Mouse (Mus musculus): ENCODE results near the gene Foxp3. TPM values are rescaled to one million over a fixed set of nuclear protein-coding genes. Genes with fewer than 3 reads are reported as not detected.

Gene Foxp3
- 0.19 TPM in 1 of 2 replicates, not detected in the other for polyA plus RNA-seq (2015; fragmentation: Nextera tagmentation; extraction: Ambion mirVana)

DNA sequence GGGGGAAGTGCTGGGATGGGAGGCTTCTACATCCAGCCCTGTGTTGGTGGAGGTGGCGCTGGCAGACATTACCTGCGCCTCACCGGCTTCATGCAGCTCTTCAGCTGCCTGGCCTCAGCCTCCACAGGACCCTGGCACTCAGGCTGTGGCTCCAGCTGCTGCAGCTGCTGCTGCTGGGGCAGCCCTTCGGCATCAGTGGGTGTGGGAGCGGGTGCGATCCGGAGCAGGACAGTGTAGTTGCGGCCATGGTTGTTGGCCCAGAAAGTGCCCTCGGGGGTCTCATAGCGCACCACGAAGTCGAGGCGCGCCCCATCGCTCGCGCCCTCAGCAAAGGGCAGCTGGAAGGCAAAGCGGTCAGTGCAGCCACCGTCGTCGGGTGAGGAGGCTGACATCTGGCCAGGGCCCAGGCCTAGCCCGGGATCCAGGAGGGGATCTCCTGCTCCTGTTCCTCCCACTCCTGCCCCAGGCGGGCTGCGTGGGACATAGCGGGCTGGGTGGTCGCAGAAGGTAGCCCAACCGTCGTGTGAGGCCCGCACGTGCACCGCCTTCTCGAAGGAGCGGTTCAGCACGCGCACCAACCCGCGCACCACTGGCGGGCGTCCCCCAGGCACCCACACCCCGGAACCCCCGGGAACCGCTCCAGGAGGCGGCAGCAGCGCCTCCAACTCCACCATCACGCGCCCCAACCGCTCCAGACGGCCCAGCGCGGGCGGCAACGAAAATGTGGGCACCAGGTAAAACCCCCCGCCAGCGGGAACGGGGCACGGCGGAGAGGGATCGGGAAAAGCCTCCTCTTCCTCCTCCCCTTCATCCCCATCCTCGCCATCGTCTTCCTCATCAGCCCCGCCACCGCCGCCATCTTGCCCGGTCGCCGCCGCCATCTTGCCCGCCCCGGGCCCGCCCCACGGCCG, at the start of gene Foxp3:
Gene Foxp3 (plus strand): TSS at position 469 of the 911 bp plus-strand sequence.
- H3K36me3 ChIP-seq: no peaks in the 10 kb centered on the region
- peak within 1 kb of the TSS; percentile 86 for H3K27ac ChIP-seq (replicated peaks)
- peak within 1 kb of the TSS; percentile 85 for H3K9ac ChIP-seq
- H3K9me3 ChIP-seq: no peaks in the 10 kb centered on the region
- no peaks in the 10 kb centered on the region for H3K27me3 ChIP-seq (replicated peaks)
- ATAC-seq (ENCODE audit: extremely low read depth, insufficient number of reproducible peaks, low FRiP score, low TSS enrichment): 0 out of 2 replicates have a peak, but pooled peaks have one; percentile 7
- peaks cover 31% of the 10 kb centered on the region for H3K4me1 ChIP-seq
- 19% methylated on average over 55 of the region's 72 CpGs for WGBS
- peak within 1 kb of the TSS; percentile 63 for H3K4me3 ChIP-seq
- peak within 1 kb of the TSS; percentile 73 for H3K4me2 ChIP-seq

DNA sequence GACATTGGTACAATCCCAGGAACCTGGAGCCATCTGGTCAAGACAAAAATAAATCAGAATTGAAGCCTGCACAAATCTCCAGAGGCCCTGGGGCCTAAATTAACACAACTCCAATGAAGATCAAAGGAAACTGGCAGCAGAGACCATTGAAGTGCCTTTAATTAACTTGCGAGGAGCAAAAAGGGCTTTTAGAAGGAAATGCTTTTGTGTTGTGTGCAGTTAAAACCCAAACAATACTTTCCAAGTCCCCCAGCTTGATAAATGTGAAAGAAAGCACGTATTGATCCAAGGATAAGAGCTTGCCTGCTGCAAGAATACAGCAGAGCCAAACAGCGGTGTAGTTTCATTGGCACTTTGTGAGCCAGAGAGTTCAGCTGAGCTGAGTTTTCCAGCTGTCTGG, 48.5 kb upstream of the Foxp3 start:
- 63% methylated on average over 3 of the region's 3 CpGs for WGBS

DNA sequence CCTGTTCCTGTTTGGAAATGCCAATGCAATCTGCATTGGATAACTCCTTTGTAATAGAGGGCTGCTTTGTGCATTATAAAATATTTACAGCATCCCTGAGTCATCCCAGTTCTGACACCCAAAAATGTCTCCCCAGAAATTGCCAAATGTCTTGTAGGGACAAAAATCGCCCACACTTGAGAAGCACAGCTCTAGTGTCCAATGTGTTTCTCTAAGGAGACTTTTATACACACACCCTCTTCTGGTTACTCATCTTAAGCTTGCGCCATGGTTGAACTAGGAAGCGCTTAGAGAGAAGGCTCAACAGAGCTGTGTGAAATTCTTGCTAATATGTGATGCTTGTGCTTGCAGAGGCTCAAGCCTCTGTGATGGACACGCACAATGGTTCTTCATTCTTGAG, 20.0 kb upstream of the Foxp3 start:
- Histone ChIP-seq H3K4me3 (no peak overlapping the region), H3K9me3 (no peaks in the 10 kb centered on the region), H3K4me1 (no peaks in the 10 kb centered on the region), H3K27me3 (replicated peaks) (no peaks in the 10 kb centered on the region), H3K9ac (no peak overlapping the region), H3K4me2 (no peak overlapping the region), H3K27ac (replicated peaks) (no peak overlapping the region), H3K36me3 (no peaks in the 10 kb centered on the region)
- 75% methylated on average over 4 of the region's 4 CpGs for WGBS
- ATAC-seq (ENCODE audit: extremely low read depth, insufficient number of reproducible peaks, low FRiP score, low TSS enrichment): no peak

More for the DNA sequence above, 48.5 kb upstream of the Foxp3 start:
- no peaks in the 10 kb centered on the region for H3K4me1 ChIP-seq
- H3K27me3 ChIP-seq (replicated peaks): no peaks in the 10 kb centered on the region
- H3K36me3 ChIP-seq: no peaks in the 10 kb centered on the region
- no peak overlapping the region for H3K4me2 ChIP-seq
- no peak for ATAC-seq (ENCODE audit: extremely low read depth, insufficient number of reproducible peaks, low FRiP score, low TSS enrichment)
- no peak overlapping the region for H3K4me3 ChIP-seq
- H3K9me3 ChIP-seq: no peaks in the 10 kb centered on the region
- H3K27ac ChIP-seq (replicated peaks): no peak overlapping the region
- no peak overlapping the region for H3K9ac ChIP-seq

DNA sequence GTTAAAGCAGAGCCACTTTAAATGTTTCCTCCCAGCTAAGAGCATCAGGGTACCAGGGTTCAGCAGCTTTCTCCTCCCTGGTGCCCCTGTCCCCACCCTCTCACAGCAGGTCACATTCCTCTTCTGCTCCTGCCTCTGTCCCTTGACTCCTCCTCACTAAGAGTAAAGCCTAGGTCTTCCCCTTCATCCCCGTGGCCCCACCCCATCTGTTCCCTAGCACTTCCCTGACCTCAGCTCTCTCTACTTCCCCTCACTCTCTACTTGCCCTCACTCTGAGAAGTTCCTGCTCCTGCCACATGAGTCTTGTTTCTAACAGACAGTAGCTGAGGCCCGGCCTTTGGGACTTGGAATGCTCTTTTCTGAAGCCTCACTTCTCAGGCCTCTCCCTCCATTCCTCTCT, 10.4 kb upstream of the Foxp3 start:
- 23% methylated on average over 2 of the region's 2 CpGs for WGBS
- no peak overlapping the region for H3K9ac ChIP-seq

DNA sequence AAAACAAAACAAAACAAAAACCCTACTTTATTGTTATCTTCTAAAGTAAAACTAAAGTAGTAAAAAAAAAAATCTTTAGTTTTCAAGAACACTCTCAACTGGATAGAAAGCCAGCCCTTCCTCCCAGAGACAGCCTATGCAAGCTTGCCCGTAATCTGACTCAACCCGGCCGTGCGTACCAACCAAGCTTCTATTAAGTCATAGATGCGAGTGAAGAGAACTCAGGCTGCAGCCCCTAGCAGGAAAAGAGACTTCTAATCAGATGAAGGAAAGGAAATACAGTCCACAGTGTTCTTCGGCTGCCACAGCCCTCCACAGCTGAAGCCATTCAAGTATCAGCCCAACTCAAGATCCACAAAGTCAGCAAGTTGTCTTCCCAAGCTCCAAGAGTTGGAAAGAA, 7.1 kb upstream of the Foxp3 start:
- 61% methylated on average over 6 of the region's 6 CpGs for WGBS
- no peaks in the 10 kb centered on the region for H3K9me3 ChIP-seq
- no peak for ATAC-seq (ENCODE audit: extremely low read depth, insufficient number of reproducible peaks, low FRiP score, low TSS enrichment)

More for the DNA sequence above, 10.4 kb upstream of the Foxp3 start:
- H3K4me3 ChIP-seq: no peak overlapping the region
- peaks cover 6% of the 10 kb centered on the region; the same call in 1 of the 2 replicates for H3K4me1 ChIP-seq
- no peak overlapping the region for H3K4me2 ChIP-seq
- H3K9me3 ChIP-seq: no peaks in the 10 kb centered on the region
- H3K27ac ChIP-seq (replicated peaks): no peak overlapping the region
- H3K36me3 ChIP-seq: peaks cover 3% of the 10 kb centered on the region; the same call in 1 of the 2 replicates
- no peaks in the 10 kb centered on the region for H3K27me3 ChIP-seq (replicated peaks)
- no peak for ATAC-seq (ENCODE audit: extremely low read depth, insufficient number of reproducible peaks, low FRiP score, low TSS enrichment)

GRCm38 (mm10) chrX:7567491-7567890, 6.0 kb upstream of the Foxp3 start:
- Histone ChIP-seq H3K9me3 (no peaks in the 10 kb centered on the region), H3K4me1 (peaks cover 29% of the 10 kb centered on the region), H3K4me3 (no peak overlapping the region), H3K36me3 (no peaks in the 10 kb centered on the region), H3K27ac (replicated peaks) (no peak overlapping the region), H3K4me2 (no peak overlapping the region), H3K27me3 (replicated peaks) (no peaks in the 10 kb centered on the region), H3K9ac (no peak overlapping the region)
- 58% methylated on average over 9 of the region's 9 CpGs for WGBS
- no peak for ATAC-seq (ENCODE audit: extremely low read depth, insufficient number of reproducible peaks, low FRiP score, low TSS enrichment)

More for the DNA sequence above, 7.1 kb upstream of the Foxp3 start:
- no peaks in the 10 kb centered on the region for H3K27me3 ChIP-seq (replicated peaks)
- peaks cover 18% of the 10 kb centered on the region for H3K4me1 ChIP-seq
- H3K36me3 ChIP-seq: no peaks in the 10 kb centered on the region
- H3K4me3 ChIP-seq: no peak overlapping the region
- no peak overlapping the region for H3K27ac ChIP-seq (replicated peaks)
- H3K9ac ChIP-seq: no peak overlapping the region
- no peak overlapping the region for H3K4me2 ChIP-seq

GRCm38 (mm10) chrX:7570481-7571175, 2.8 kb upstream of the Foxp3 start:
- ATAC-seq (ENCODE audit: extremely low read depth, insufficient number of reproducible peaks, low FRiP score, low TSS enrichment): no peak
- Histone ChIP-seq H3K9ac (no peak overlapping the region), H3K36me3 (no peaks in the 10 kb centered on the region), H3K27me3 (replicated peaks) (no peaks in the 10 kb centered on the region), H3K9me3 (no peaks in the 10 kb centered on the region), H3K4me3 (no peak overlapping the region), H3K4me1 (peaks cover 37% of the 10 kb centered on the region), H3K4me2 (no peak overlapping the region), H3K27ac (replicated peaks) (no peak overlapping the region)
- 51% methylated on average over 7 of the region's 7 CpGs for WGBS

DNA sequence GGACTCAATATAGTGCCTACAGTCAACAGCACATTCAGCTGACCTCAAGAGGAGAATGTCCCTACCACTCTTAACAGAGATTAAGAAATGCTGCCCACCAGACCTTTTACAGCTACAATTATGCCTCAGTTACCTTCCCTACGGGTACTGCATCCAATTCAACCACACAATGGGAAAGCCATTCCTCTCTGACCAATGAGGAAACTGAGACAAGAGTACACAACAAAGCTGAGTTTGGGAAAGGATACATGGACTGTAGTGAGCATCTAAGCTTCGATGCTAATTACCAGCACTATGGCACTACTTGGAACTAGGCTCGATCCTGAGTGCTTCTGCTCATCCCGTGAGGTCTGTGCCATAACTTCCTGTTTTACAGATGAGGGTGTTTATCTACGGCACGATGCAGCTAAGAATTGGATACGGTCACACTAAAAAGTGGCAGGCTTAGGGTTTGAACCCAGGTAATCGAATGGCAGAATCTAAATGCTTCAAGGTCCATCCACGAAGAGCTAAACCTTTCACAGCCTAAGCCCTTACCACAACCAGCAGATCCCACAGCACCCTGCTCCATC, 1.8 kb upstream of the Foxp3 start:
- 82% methylated on average over 9 of the region's 9 CpGs for WGBS

DNA sequence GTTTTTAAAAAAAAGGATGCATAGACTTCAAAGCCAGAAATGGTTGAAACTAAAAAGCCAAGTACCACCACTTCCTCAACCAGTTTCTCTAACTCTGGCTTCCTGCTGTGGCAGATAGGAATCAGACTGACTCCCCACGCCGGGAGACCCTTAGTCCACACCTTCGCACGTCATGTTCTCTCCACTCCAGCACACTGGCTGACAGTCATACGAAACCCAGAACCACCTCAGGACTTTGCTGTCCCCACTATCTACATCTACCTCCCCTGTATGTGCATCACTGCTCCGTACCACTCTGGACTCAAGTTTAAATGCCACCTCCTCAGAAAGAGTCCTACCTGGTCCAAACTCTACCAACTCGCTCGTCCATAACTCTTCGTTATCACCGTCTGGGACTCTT, 978 bp upstream of the Foxp3 start:
- Histone ChIP-seq H3K4me1 (peaks cover 32% of the 10 kb centered on the region), H3K9ac (0 out of 2 replicates have a peak overlapping the region, but pooled peaks have one; percentile 85), H3K4me3 (peak overlapping the region; percentile 63), H3K9me3 (no peaks in the 10 kb centered on the region), H3K27me3 (replicated peaks) (no peaks in the 10 kb centered on the region), H3K27ac (replicated peaks) (no peak overlapping the region), H3K4me2 (peak overlapping the region; percentile 73), H3K36me3 (no peaks in the 10 kb centered on the region)
- no peak for ATAC-seq (ENCODE audit: extremely low read depth, insufficient number of reproducible peaks, low FRiP score, low TSS enrichment)
- WGBS: 38% methylated on average over 10 of the region's 10 CpGs

More for the DNA sequence above, 1.8 kb upstream of the Foxp3 start:
- no peak for ATAC-seq (ENCODE audit: extremely low read depth, insufficient number of reproducible peaks, low FRiP score, low TSS enrichment)
- Histone ChIP-seq H3K36me3 (no peaks in the 10 kb centered on the region), H3K27me3 (replicated peaks) (no peaks in the 10 kb centered on the region), H3K27ac (replicated peaks) (no peak overlapping the region), H3K9me3 (no peaks in the 10 kb centered on the region), H3K9ac (no peak overlapping the region), H3K4me2 (peak overlapping the region; percentile 73), H3K4me1 (peaks cover 37% of the 10 kb centered on the region), H3K4me3 (no peak overlapping the region)

DNA sequence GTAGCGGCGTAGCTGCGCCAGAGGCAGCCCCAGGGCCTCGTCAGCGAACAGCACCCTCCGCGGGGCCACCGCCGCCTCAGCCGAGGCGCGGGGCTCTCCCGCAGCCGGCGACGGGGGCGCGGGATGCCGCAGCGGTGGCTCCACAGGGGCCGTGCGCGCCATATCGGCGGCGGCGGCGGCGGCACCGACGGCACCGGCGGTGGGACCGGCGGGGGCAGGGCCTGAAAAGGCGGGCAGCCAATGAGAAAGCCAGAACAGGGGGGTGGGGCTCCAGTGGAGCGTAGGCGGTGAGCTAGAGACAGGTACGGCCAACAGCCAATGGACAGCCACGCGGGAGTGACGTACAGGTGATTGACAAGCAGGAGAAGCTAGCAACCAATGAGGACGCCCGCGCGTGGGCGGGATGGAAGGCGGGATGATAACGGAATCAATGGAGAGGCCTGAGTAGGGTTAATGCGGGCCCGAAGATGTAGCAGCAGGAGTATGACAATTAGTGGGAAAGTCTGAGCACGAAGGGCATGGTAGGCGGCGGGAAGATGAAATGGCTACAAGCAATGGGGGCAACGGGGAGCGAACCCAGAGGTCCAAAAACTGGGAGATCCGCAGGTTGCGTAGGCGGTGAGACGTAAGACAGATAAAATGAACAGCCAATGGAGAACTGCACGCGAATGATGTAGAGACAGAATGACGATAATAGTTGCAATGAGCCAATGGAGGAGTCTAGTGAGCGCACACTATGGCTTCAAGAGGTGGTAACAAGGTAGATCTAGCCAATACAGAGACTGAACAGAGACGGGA, 842 bp downstream of the Foxp3 start, which contains the start of gene Ppp1r3f:
Gene Ppp1r3f (minus strand): TSS at position 197 of the 798 bp plus-strand sequence.
- no peaks in the 10 kb centered on the region for H3K36me3 ChIP-seq
- H3K4me2 ChIP-seq: peak within 1 kb of the TSS; percentile 73
- peak within 1 kb of the TSS; percentile 63 for H3K4me3 ChIP-seq
- H3K9ac ChIP-seq: peak within 1 kb of the TSS; percentile 85
- no peaks in the 10 kb centered on the region for H3K27me3 ChIP-seq (replicated peaks)
- ATAC-seq (ENCODE audit: extremely low read depth, insufficient number of reproducible peaks, low FRiP score, low TSS enrichment): peak; percentile 91
- 15% methylated on average over 54 of the region's 65 CpGs for WGBS
- no peaks in the 10 kb centered on the region for H3K9me3 ChIP-seq
- H3K27ac ChIP-seq (replicated peaks): peak within 1 kb of the TSS; percentile 86
- peaks cover 31% of the 10 kb centered on the region for H3K4me1 ChIP-seq
